Mouse (Mus musculus): ENCODE measurements around the gene Irf9. TPM values are rescaled to one million over a fixed set of nuclear protein-coding genes. Genes with fewer than 3 reads are reported as not detected.

Irf9 gene
- polyA plus RNA-seq, 1 experiment from 2014 or later: 9.0 TPM

- peak overlapping the region; percentile 99 for H3K4me3 ChIP-seq (ENCODE audit: low read depth, low read length)
- H3K9ac ChIP-seq: peak overlapping the region; percentile 96
- H3K27ac ChIP-seq (ENCODE audit: low read depth): peak overlapping the region; percentile 96; the same call in 1 of the 2 replicates
- peak overlapping the region; percentile 90 for H3K4me2 ChIP-seq
- WGBS: 21% methylated on average over 17 of the region's 17 CpGs
- TF ChIP-seq CTCF (IDR thresholded peaks at IDR 0.05; ENCODE audit: low read depth): no peak
- H3K27me3 ChIP-seq (ENCODE audit: insufficient read depth, low read length): no peaks in the 10 kb centered on the region
- DNase-seq (peak; percentile 56), ATAC-seq (ENCODE audit: insufficient read depth) (no peak)
- no peaks in the 10 kb centered on the region for H3K9me3 ChIP-seq (ENCODE audit: low read depth, low read length)
- peaks cover 6% of the 10 kb centered on the region; the same call in 1 of the 2 replicates for H3K4me1 ChIP-seq (ENCODE audit: insufficient read depth)
- peaks cover 35% of the 10 kb centered on the region for H3K36me3 ChIP-seq (ENCODE audit: insufficient read depth)
Measured at GRCm38 (mm10) chr14:55644261-55644888, 41.0 kb downstream of the Irf9 start.

GRCm38 (mm10) chr14:55649884-55650283 is 46.5 kb downstream of the Irf9 start, which contains the start of gene Tssk4:
Gene Tssk4, plus strand, starts transcription at chr14:55650184.
- DNase-seq (no peak), ATAC-seq (ENCODE audit: insufficient read depth) (no peak)
- no peak for TF ChIP-seq CTCF (IDR thresholded peaks at IDR 0.05; ENCODE audit: low read depth)
- Histone ChIP-seq H3K27me3 (ENCODE audit: insufficient read depth, low read length) (no peaks in the 10 kb centered on the region), H3K27ac (ENCODE audit: low read depth) (no peak within 1 kb of the TSS), H3K9ac (no peak within 1 kb of the TSS), H3K9me3 (ENCODE audit: low read depth, low read length) (no peaks in the 10 kb centered on the region), H3K4me1 (ENCODE audit: insufficient read depth) (peaks cover 2% of the 10 kb centered on the region; the same call in 1 of the 2 replicates), H3K4me3 (ENCODE audit: low read depth, low read length) (no peak within 1 kb of the TSS), H3K36me3 (ENCODE audit: insufficient read depth) (peaks cover 11% of the 10 kb centered on the region), H3K4me2 (no peak within 1 kb of the TSS)
- 92% methylated on average over 2 of the region's 2 CpGs for WGBS

GRCm38 (mm10) chr14:55651528-55651927 is 48.2 kb downstream of the Irf9 start:
- WGBS: 80% methylated on average over 7 of the region's 7 CpGs
- H3K9ac ChIP-seq: no peak overlapping the region
- no peaks in the 10 kb centered on the region for H3K27me3 ChIP-seq (ENCODE audit: insufficient read depth, low read length)
- H3K4me1 ChIP-seq (ENCODE audit: insufficient read depth): no peaks in the 10 kb centered on the region
- DNase-seq: no peak
- no peak overlapping the region for H3K4me2 ChIP-seq
- peaks cover 3% of the 10 kb centered on the region; the same call in 1 of the 2 replicates for H3K36me3 ChIP-seq (ENCODE audit: insufficient read depth)
- no peak for ATAC-seq (ENCODE audit: insufficient read depth)
- TF ChIP-seq CTCF (IDR thresholded peaks at IDR 0.05; ENCODE audit: low read depth): no peak
- no peaks in the 10 kb centered on the region for H3K9me3 ChIP-seq (ENCODE audit: low read depth, low read length)
- H3K27ac ChIP-seq (ENCODE audit: low read depth): no peak overlapping the region
- no peak overlapping the region for H3K4me3 ChIP-seq (ENCODE audit: low read depth, low read length)

GRCm38 (mm10) chr14:55656935-55657334 is 53.6 kb downstream of the Irf9 start:
- Histone ChIP-seq H3K27ac (ENCODE audit: low read depth) (no peak overlapping the region), H3K4me3 (ENCODE audit: low read depth, low read length) (no peak overlapping the region), H3K36me3 (ENCODE audit: insufficient read depth) (peaks cover 20% of the 10 kb centered on the region), H3K27me3 (ENCODE audit: insufficient read depth, low read length) (no peaks in the 10 kb centered on the region), H3K9me3 (ENCODE audit: low read depth, low read length) (no peaks in the 10 kb centered on the region), H3K4me2 (no peak overlapping the region), H3K4me1 (ENCODE audit: insufficient read depth) (peaks cover 5% of the 10 kb centered on the region; the same call in 1 of the 2 replicates), H3K9ac (no peak overlapping the region)
- DNase-seq (no peak), ATAC-seq (ENCODE audit: insufficient read depth) (no peak)
- WGBS: 76% methylated on average over 3 of the region's 3 CpGs
- no peak for TF ChIP-seq CTCF (IDR thresholded peaks at IDR 0.05; ENCODE audit: low read depth)

GRCm38 (mm10) chr14:55658011-55658410 is 54.6 kb downstream of the Irf9 start:
- Histone ChIP-seq H3K27me3 (ENCODE audit: insufficient read depth, low read length) (no peaks in the 10 kb centered on the region), H3K4me2 (no peak overlapping the region), H3K4me1 (ENCODE audit: insufficient read depth) (peaks cover 5% of the 10 kb centered on the region; the same call in 1 of the 2 replicates), H3K9me3 (ENCODE audit: low read depth, low read length) (no peaks in the 10 kb centered on the region), H3K4me3 (ENCODE audit: low read depth, low read length) (no peak overlapping the region), H3K27ac (ENCODE audit: low read depth) (no peak overlapping the region), H3K9ac (no peak overlapping the region), H3K36me3 (ENCODE audit: insufficient read depth) (peaks cover 29% of the 10 kb centered on the region)
- DNase-seq: no peak
- ATAC-seq (ENCODE audit: insufficient read depth): no peak
- WGBS: 86% methylated on average over 5 of the region's 5 CpGs
- TF ChIP-seq CTCF (IDR thresholded peaks at IDR 0.05; ENCODE audit: low read depth): no peak

Other genes with a start within 250 kb of the Irf9 start
- gene Dhrs4, start 124.8 kb upstream of the Irf9 start, polyA plus RNA-seq (2014; fragmentation: Nextera tagmentation; extraction: Ambion mirVana): 66.6 and 68.6 TPM in 2 replicates
- gene Carmil3, start 112.9 kb upstream of the Irf9 start, polyA plus RNA-seq (2014; fragmentation: Nextera tagmentation; extraction: Ambion mirVana): 2.8 and 3.1 TPM in 2 replicates
- gene Cpne6, start 93.1 kb upstream of the Irf9 start, polyA plus RNA-seq (2014; fragmentation: Nextera tagmentation; extraction: Ambion mirVana): 0.15 and 0.25 TPM in 2 replicates
- gene Nrl, start 78.6 kb upstream of the Irf9 start, polyA plus RNA-seq (2014; fragmentation: Nextera tagmentation; extraction: Ambion mirVana): not detected in 2 replicates
- gene Pck2, start 63.3 kb upstream of the Irf9 start, polyA plus RNA-seq (2014; fragmentation: Nextera tagmentation; extraction: Ambion mirVana): 52.1 and 55.4 TPM in 2 replicates
- 53.9 and 62.3 TPM in 2 replicates for gene Dcaf11, start 43.6 kb upstream of the Irf9 start, polyA plus RNA-seq (2014; fragmentation: Nextera tagmentation; extraction: Ambion mirVana)
- 1.2 and 1.6 TPM in 2 replicates for gene A730061H03Rik, start 43.2 kb upstream of the Irf9 start, polyA plus RNA-seq (2014; fragmentation: Nextera tagmentation; extraction: Ambion mirVana)
- 0.76 and 1.7 TPM in 2 replicates for gene Fitm1, start 28.0 kb upstream of the Irf9 start, polyA plus RNA-seq (2014; fragmentation: Nextera tagmentation; extraction: Ambion mirVana)
- gene Psme1, start 25.4 kb upstream of the Irf9 start, polyA plus RNA-seq (2014; fragmentation: Nextera tagmentation; extraction: Ambion mirVana): 139 and 142 TPM in 2 replicates
- gene Emc9, start 18.3 kb upstream of the Irf9 start, polyA plus RNA-seq (2014; fragmentation: Nextera tagmentation; extraction: Ambion mirVana): 2.1 and 2.4 TPM in 2 replicates
- gene Psme2, start 12.5 kb upstream of the Irf9 start, polyA plus RNA-seq (2014; fragmentation: Nextera tagmentation; extraction: Ambion mirVana): 228 and 242 TPM in 2 replicates
- gene Rnf31, start 11.9 kb upstream of the Irf9 start, polyA plus RNA-seq (2014; fragmentation: Nextera tagmentation; extraction: Ambion mirVana): 14.4 and 16.9 TPM in 2 replicates
- 8.5 and 14.2 TPM in 2 replicates for gene Rec8, start 14.5 kb downstream of the Irf9 start, polyA plus RNA-seq (2014; fragmentation: Nextera tagmentation; extraction: Ambion mirVana)
- 97.5 and 115 TPM in 2 replicates for gene Ipo4, start 32.4 kb downstream of the Irf9 start, polyA plus RNA-seq (2014; fragmentation: Nextera tagmentation; extraction: Ambion mirVana)
- 2.1 TPM in 2 replicates for gene Gm49378, start 34.3 kb downstream of the Irf9 start, polyA plus RNA-seq (2014; fragmentation: Nextera tagmentation; extraction: Ambion mirVana)
- 111 and 122 TPM in 2 replicates for gene Tm9sf1, start 40.2 kb downstream of the Irf9 start, polyA plus RNA-seq (2014; fragmentation: Nextera tagmentation; extraction: Ambion mirVana)
- 0.89 and 1.1 TPM in 2 replicates for gene Tssk4, start 46.6 kb downstream of the Irf9 start, polyA plus RNA-seq (2014; fragmentation: Nextera tagmentation; extraction: Ambion mirVana)
- gene Mdp1, start 56.9 kb downstream of the Irf9 start, polyA plus RNA-seq (2014; fragmentation: Nextera tagmentation; extraction: Ambion mirVana): 51.6 and 52.0 TPM in 2 replicates
- 58.4 and 59.4 TPM in 2 replicates for gene Gmpr2, start 68.4 kb downstream of the Irf9 start, polyA plus RNA-seq (2014; fragmentation: Nextera tagmentation; extraction: Ambion mirVana)
- gene Nedd8, start 68.6 kb downstream of the Irf9 start, polyA plus RNA-seq (2014; fragmentation: Nextera tagmentation; extraction: Ambion mirVana): 556 and 577 TPM in 2 replicates
- 53.3 and 58.0 TPM in 2 replicates for gene Tinf2, start 78.2 kb downstream of the Irf9 start, polyA plus RNA-seq (2014; fragmentation: Nextera tagmentation; extraction: Ambion mirVana)
- gene Tgm1, start 110.4 kb downstream of the Irf9 start, polyA plus RNA-seq (2014; fragmentation: Nextera tagmentation; extraction: Ambion mirVana): 0.89 and 1.3 TPM in 2 replicates
- 25.6 and 29.5 TPM in 2 replicates for gene Rabggta, start 118.7 kb downstream of the Irf9 start, polyA plus RNA-seq (2014; fragmentation: Nextera tagmentation; extraction: Ambion mirVana)
- 76.7 and 79.9 TPM in 2 replicates for gene Dhrs1, start 142.1 kb downstream of the Irf9 start, polyA plus RNA-seq (2014; fragmentation: Nextera tagmentation; extraction: Ambion mirVana)
- gene Nop9, start 142.1 kb downstream of the Irf9 start, polyA plus RNA-seq (2014; fragmentation: Nextera tagmentation; extraction: Ambion mirVana): 48.7 and 50.6 TPM in 2 replicates
- 0.36 and 0.38 TPM in 2 replicates for gene Cideb, start 154.9 kb downstream of the Irf9 start, polyA plus RNA-seq (2014; fragmentation: Nextera tagmentation; extraction: Ambion mirVana)
- gene Ltb4r2, start 157.9 kb downstream of the Irf9 start, polyA plus RNA-seq (2014; fragmentation: Nextera tagmentation; extraction: Ambion mirVana): 0.19 and 0.70 TPM in 2 replicates
- gene Ltb4r1, start 162.4 kb downstream of the Irf9 start, polyA plus RNA-seq (2014; fragmentation: Nextera tagmentation; extraction: Ambion mirVana): 0.31 and 0.64 TPM in 2 replicates
- gene Adcy4, start 180.5 kb downstream of the Irf9 start, polyA plus RNA-seq (2014; fragmentation: Nextera tagmentation; extraction: Ambion mirVana): 11.6 and 14.1 TPM in 2 replicates
- 42.5 and 51.4 TPM in 2 replicates for gene Ripk3, start 185.3 kb downstream of the Irf9 start, polyA plus RNA-seq (2014; fragmentation: Nextera tagmentation; extraction: Ambion mirVana)
- 58.8 and 66.1 TPM in 2 replicates for gene Nfatc4, start 219.6 kb downstream of the Irf9 start, polyA plus RNA-seq (2014; fragmentation: Nextera tagmentation; extraction: Ambion mirVana)